Mouse (Mus musculus): ENCODE results near the gene Kitl.

GRCm38 (mm10) chr10:100148123-100148522 lies 132.7 kb downstream of the Kitl start:
- TF ChIP-seq CTCF (IDR thresholded peaks at IDR 0.05; ENCODE audit: low read depth, low read length) (no peak), TAL1 (conservative IDR thresholded peaks at IDR 0.05; ENCODE audit: low read depth, low read length) (no peak), GATA1 (IDR thresholded peaks at IDR 0.05; ENCODE audit: borderline replicate concordance, low read length) (no peak), POLR2AphosphoS5 (IDR thresholded peaks at IDR 0.05; ENCODE audit: insufficient replicate concordance, low read depth, low read length) (no peak), GATA2 (IDR thresholded peaks at IDR 0.05; ENCODE audit: borderline replicate concordance, low read depth, low read length) (no peak)
